Mouse (Mus musculus) mesoderm, embryonic 11.5 days (tissue): ENCODE results near the gene Fads3.

Experiments
- DNase-seq: peaks from one replicate; pipeline ENCODE4 v3.0.0-alpha.2; 2012; ENCODE audit warnings: low read depth, low spot score

Fads3 gene

GRCm38 (mm10) chr19:10067701-10068100 is 26.3 kb downstream of the Fads3 start:
- DNase-seq, result no peak

GRCm38 (mm10) chr19:10070186-10070980 is 29.0 kb downstream of the Fads3 start:
- no peak for DNase-seq

- no peak for DNase-seq
Measured at GRCm38 (mm10) chr19:10071166-10071565, 29.8 kb downstream of the Fads3 start.

- peak; percentile 34 for DNase-seq
Measured at GRCm38 (mm10) chr19:10071892-10072291, 30.5 kb downstream of the Fads3 start.

- DNase-seq, result no peak
Measured at GRCm38 (mm10) chr19:10073145-10073544, 31.8 kb downstream of the Fads3 start.

- DNase-seq, result no peak
Measured at GRCm38 (mm10) chr19:10078392-10078791, 37.0 kb downstream of the Fads3 start.

- DNase-seq, result no peak
Measured at GRCm38 (mm10) chr19:10080384-10080783, 39.0 kb downstream of the Fads3 start.

- no peak for DNase-seq
Measured at GRCm38 (mm10) chr19:10082105-10082504, 40.7 kb downstream of the Fads3 start.

- no peak for DNase-seq
Measured at GRCm38 (mm10) chr19:10085454-10085853, 44.1 kb downstream of the Fads3 start.

- no peak for DNase-seq
Measured at GRCm38 (mm10) chr19:10086976-10087375, 45.6 kb downstream of the Fads3 start.

GRCm38 (mm10) chr19:10093829-10094228 is 52.5 kb downstream of the Fads3 start:
- DNase-seq, result no peak

GRCm38 (mm10) chr19:10094695-10095094 is 53.3 kb downstream of the Fads3 start:
- no peak for DNase-seq

- no peak for DNase-seq
Measured at GRCm38 (mm10) chr19:10096371-10096876, 55.1 kb downstream of the Fads3 start.

- DNase-seq, result no peak
Measured at GRCm38 (mm10) chr19:10097826-10098225, 56.5 kb downstream of the Fads3 start.

GRCm38 (mm10) chr19:10100631-10101071 is 59.3 kb downstream of the Fads3 start:
- DNase-seq, result peak; percentile 77

GRCm38 (mm10) chr19:10101341-10102053 is 60.1 kb downstream of the Fads3 start, which contains the start of gene Fads2:
Gene Fads2, minus strand, starts transcription at chr19:10101746.
- DNase-seq, result peak; percentile 96

- DNase-seq, result no peak
Measured at GRCm38 (mm10) chr19:10102054-10102700, 60.8 kb downstream of the Fads3 start.

- DNase-seq, result no peak
Measured at GRCm38 (mm10) chr19:10104234-10104633, 62.9 kb downstream of the Fads3 start.

- DNase-seq, result no peak
Measured at GRCm38 (mm10) chr19:10105034-10105493, 63.7 kb downstream of the Fads3 start.

GRCm38 (mm10) chr19:10106634-10107033 is 65.3 kb downstream of the Fads3 start:
- DNase-seq, result no peak

- no peak for DNase-seq
Measured at GRCm38 (mm10) chr19:10107051-10107611, 65.8 kb downstream of the Fads3 start.

- DNase-seq, result no peak
Measured at GRCm38 (mm10) chr19:10108129-10108528, 66.8 kb downstream of the Fads3 start.
